Mouse (Mus musculus) G1E (cell line): ENCODE results near the gene Cnksr1. TPM values are rescaled to one million over a fixed set of nuclear protein-coding genes. Genes with fewer than 3 reads are reported as not detected.
"Not testable (repeated sequence)": the region's sequence is repeated elsewhere in the genome, so short reads cannot be mapped to it uniquely, and the experiment has no call there.

ENCODE experiments used
- ATAC-seq: 2 replicates; pipeline ENCODE4 v1.8.0; 2016; ENCODE audit warnings: mild to moderate bottlenecking; ENCODE audit not compliant: insufficient number of reproducible peaks, poor library complexity, low FRiP score, severe bottlenecking; ENCODE audit errors: extremely low read depth
- DNase-seq: peaks from one replicate; pipeline ENCODE4 v3.0.0; 2012; ENCODE audit warnings: low spot score
- H3K27me3 ChIP-seq: 2 replicates; pipeline ENCODE4 v1.6.1; 2012; ENCODE audit warnings: mild to moderate bottlenecking, low read length, inconsistent platforms; ENCODE audit not compliant: insufficient read depth
- H3K36me3 ChIP-seq: replicated peaks from 2 replicates; pipeline ENCODE3; 2012; ENCODE audit warnings: mild to moderate bottlenecking, inconsistent platforms
- H3K4me1 ChIP-seq: 2 replicates; pipeline ENCODE4 v1.6.1; 2012; ENCODE audit warnings: low read depth, low read length, inconsistent platforms, mixed read lengths; ENCODE audit not compliant: insufficient read depth
- H3K4me3 ChIP-seq: 2 replicates; pipeline ENCODE4 v1.5.1; 2012; ENCODE audit warnings: low read depth, mild to moderate bottlenecking, inconsistent platforms, low read length, moderate library complexity, mixed read lengths
- H3K9me3 ChIP-seq: replicated peaks from 2 replicates; pipeline ENCODE4 v1.6.1; 2012; ENCODE audit warnings: inconsistent platforms
- CTCF ChIP-seq: IDR thresholded peaks from 2 replicates; pipeline ENCODE4 v1.5.1; 2012; ENCODE audit warnings: low read depth, low read length, inconsistent platforms, mixed read lengths
- GATA1 ChIP-seq: IDR thresholded peaks from 2 replicates; pipeline ENCODE4 v1.6.1; 2012; ENCODE audit warnings: borderline replicate concordance, low read length, inconsistent platforms, mixed read lengths
- GATA2 ChIP-seq: IDR thresholded peaks from 2 replicates; pipeline ENCODE4 v1.6.1; 2012; ENCODE audit warnings: low read depth, low read length, inconsistent platforms, borderline replicate concordance
- POLR2AphosphoS5 ChIP-seq: IDR thresholded peaks from 2 replicates; pipeline ENCODE4 v1.6.1; 2012; ENCODE audit warnings: low read depth, low read length, inconsistent platforms; ENCODE audit not compliant: insufficient replicate concordance
- TAL1 ChIP-seq: conservative IDR thresholded peaks from 2 replicates; pipeline ENCODE4 v1.6.1; 2012; ENCODE audit warnings: low read depth, low read length, inconsistent platforms, mixed read lengths
- polyA plus RNA-seq: library from polyadenylated mRNA; stranded (reverse); fragments of >175 nt; gene quantifications from 2 replicates; pipeline ENCODE4 v1.2.3, GENCODE M21; 2012
- total RNA-seq, 2 experiments: library from RNA; stranded (forward) in 1 of 2; stranded (reverse) in 1 of 2; fragments of 200-1000 nt in 1 of 2; fragments of >200 nt in 1 of 2; fragmentation: Nextera tagmentation in 1 of 2; gene quantifications; 2 replicates each; pipeline ENCODE4 v1.2.3; 2014 to 2017

The Cnksr1 gene
- total and polyA plus RNA-seq, 3 experiments = 0.44 TPM; not detected in 2

GRCm38 (mm10) chr4:134273417-134274345 is 35.5 kb upstream of the Cnksr1 start:
- Histone ChIP-seq H3K36me3 (peaks cover 36% of the 10 kb centered on the region), H3K4me1 (peaks cover 24% of the 10 kb centered on the region), H3K4me3 (peak overlapping the region; percentile 54; the same call in 1 of the 2 replicates), H3K27me3 (no peaks in the 10 kb centered on the region), H3K9me3 (no peaks in the 10 kb centered on the region)
- no peak for TF ChIP-seq GATA1
- no peak for TF ChIP-seq POLR2AphosphoS5
- TF ChIP-seq CTCF = no peak
- TF ChIP-seq TAL1 = peak; percentile 51
- no peak for TF ChIP-seq GATA2
- ATAC-seq = peak; percentile 78
- peak; percentile 43 for DNase-seq

GRCm38 (mm10) chr4:134272731-134273416 is 34.7 kb upstream of the Cnksr1 start:
- Histone ChIP-seq H3K4me1 (peaks cover 22% of the 10 kb centered on the region), H3K9me3 (no peaks in the 10 kb centered on the region), H3K4me3 (peak overlapping the region; percentile 54), H3K27me3 (no peaks in the 10 kb centered on the region), H3K36me3 (peaks cover 29% of the 10 kb centered on the region)
- ATAC-seq = no peak
- no peak for DNase-seq
- TF ChIP-seq CTCF = no peak
- no peak for TF ChIP-seq TAL1
- no peak for TF ChIP-seq GATA1
- TF ChIP-seq POLR2AphosphoS5 = no peak
- no peak for TF ChIP-seq GATA2

- H3K4me1 ChIP-seq = peaks cover 22% of the 10 kb centered on the region
- ATAC-seq = no peak
Observed at GRCm38 (mm10) chr4:134271979-134272378, 33.8 kb upstream of the Cnksr1 start.

GRCm38 (mm10) chr4:134269622-134270021 is 31.4 kb upstream of the Cnksr1 start:
- not testable (repeated sequence) for ATAC-seq, H3K4me3 ChIP-seq, H3K27me3 ChIP-seq, H3K9me3 ChIP-seq, H3K36me3 ChIP-seq, DNase-seq
- peaks cover 20% of the 10 kb centered on the region for H3K4me1 ChIP-seq
- peak; percentile 19; the same call in 1 of the 2 replicates for TF ChIP-seq CTCF

More at GRCm38 (mm10) chr4:134271979-134272378, 33.8 kb upstream of the Cnksr1 start:
- no peak for TF ChIP-seq TAL1
- no peak for TF ChIP-seq GATA1
- no peak for TF ChIP-seq GATA2
- no peak for TF ChIP-seq POLR2AphosphoS5
- no peak for TF ChIP-seq CTCF
- DNase-seq = no peak
- Histone ChIP-seq H3K9me3 (no peaks in the 10 kb centered on the region), H3K36me3 (peaks cover 20% of the 10 kb centered on the region), H3K27me3 (no peaks in the 10 kb centered on the region), H3K4me3 (no peak overlapping the region)

GRCm38 (mm10) chr4:134268102-134268655 is 30.0 kb upstream of the Cnksr1 start:
- TF ChIP-seq CTCF = no peak
- Histone ChIP-seq H3K9me3 (peaks cover 5% of the 10 kb centered on the region), H3K36me3 (no peaks in the 10 kb centered on the region), H3K4me1 (peaks cover 13% of the 10 kb centered on the region), H3K4me3 (no peak overlapping the region), H3K27me3 (peaks cover 12% of the 10 kb centered on the region)
- ATAC-seq = no peak
- DNase-seq = no peak

- TF ChIP-seq CTCF (no peak), TAL1 (no peak), POLR2AphosphoS5 (no peak), GATA2 (no peak), GATA1 (no peak)
- no peak for ATAC-seq
- no peak for DNase-seq
- H3K4me3 ChIP-seq = no peak overlapping the region
- no peaks in the 10 kb centered on the region for H3K4me1 ChIP-seq
- no peaks in the 10 kb centered on the region for H3K36me3 ChIP-seq
- H3K9me3 ChIP-seq = peaks cover 8% of the 10 kb centered on the region
- H3K27me3 ChIP-seq = peaks cover 23% of the 10 kb centered on the region
Observed at GRCm38 (mm10) chr4:134265860-134266585, 27.8 kb upstream of the Cnksr1 start.
